Mouse (Mus musculus): Measurements from ENCODE around the gene Actb. TPM values are rescaled to one million over a fixed set of nuclear protein-coding genes. Genes with fewer than 3 reads are reported as not detected.

Gene Actb
- polyA plus RNA-seq, 1 experiment from 2014 or later, result 14,682 TPM

Other genes starting within 250 kb of the Actb start
- gene Slc29a4, start 214.2 kb downstream of the Actb start, polyA plus RNA-seq (2016; fragmentation: Nextera tagmentation; extraction: Ambion mirVana), result 15.5 and 17.5 TPM in 2 replicates
- 24.7 and 39.0 TPM in 2 replicates for gene Tnrc18, start 89.1 kb downstream of the Actb start, polyA plus RNA-seq (2016; fragmentation: Nextera tagmentation; extraction: Ambion mirVana)
- gene Fbxl18, start 11.3 kb downstream of the Actb start, polyA plus RNA-seq (2016; fragmentation: Nextera tagmentation; extraction: Ambion mirVana), result 20.9 and 22.8 TPM in 2 replicates
- 806 and 864 TPM in 2 replicates for gene Fscn1, start 53.6 kb upstream of the Actb start, polyA plus RNA-seq (2016; fragmentation: Nextera tagmentation; extraction: Ambion mirVana)
- gene Rnf216, start 206.2 kb upstream of the Actb start, polyA plus RNA-seq (2016; fragmentation: Nextera tagmentation; extraction: Ambion mirVana), result 48.1 and 51.5 TPM in 2 replicates
- 0.06 TPM in 1 of 2 replicates, not detected in the other for gene Olfr718-ps1, start 240.8 kb upstream of the Actb start, polyA plus RNA-seq (2016; fragmentation: Nextera tagmentation; extraction: Ambion mirVana)

Measured in limb, embryonic 10.5 days (tissue).